Mouse (Mus musculus): ENCODE measurements around the gene Cyp21a1.
"Not testable (repeated sequence)": the region's sequence is repeated elsewhere in the genome, so short reads cannot be mapped to it uniquely, and the experiment has no call there.

Gene Cyp21a1

DNA sequence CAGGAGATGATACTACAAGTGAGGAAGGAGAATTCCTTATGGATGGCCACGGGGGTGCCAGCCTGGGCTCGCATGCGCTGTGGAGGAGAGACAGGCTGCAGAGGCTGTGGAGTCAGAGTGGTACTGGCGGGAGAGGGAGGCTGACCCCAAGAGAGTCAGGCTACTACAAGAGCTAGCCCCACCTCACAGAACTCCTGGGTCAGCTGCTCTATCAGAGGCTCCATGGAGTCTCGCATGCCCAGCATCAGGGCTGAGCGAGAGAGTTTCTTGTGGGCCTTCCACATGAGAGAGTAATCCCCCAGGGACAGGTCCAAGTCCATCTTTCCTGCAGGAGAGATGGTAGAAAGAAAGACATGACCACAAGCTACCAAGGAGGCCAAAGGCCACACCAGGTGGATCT lies 994 bp downstream of the Cyp21a1 start:
- not testable (repeated sequence) for DNase-seq

DNA sequence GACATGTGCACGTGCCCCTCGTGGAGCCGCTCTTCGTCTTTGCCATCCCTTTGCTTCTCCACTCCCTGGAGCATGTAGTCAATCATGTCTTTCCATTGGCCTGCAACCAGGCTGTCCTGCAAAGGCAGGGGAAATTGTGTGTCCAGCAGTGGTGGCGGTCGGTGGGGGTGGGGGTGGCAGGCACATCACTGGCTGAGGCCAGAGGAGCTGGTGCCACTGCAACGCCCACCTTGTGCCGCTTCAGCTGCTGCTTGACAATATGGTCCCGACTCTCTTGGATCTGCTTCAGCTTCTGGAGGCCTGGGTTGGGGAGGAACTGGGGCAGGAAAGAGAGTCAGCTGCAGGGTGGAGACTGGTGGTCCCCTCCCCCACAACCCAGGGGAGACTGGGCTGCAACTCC lies 1.6 kb downstream of the Cyp21a1 start:
- DNase-seq = not testable (repeated sequence)

DNA sequence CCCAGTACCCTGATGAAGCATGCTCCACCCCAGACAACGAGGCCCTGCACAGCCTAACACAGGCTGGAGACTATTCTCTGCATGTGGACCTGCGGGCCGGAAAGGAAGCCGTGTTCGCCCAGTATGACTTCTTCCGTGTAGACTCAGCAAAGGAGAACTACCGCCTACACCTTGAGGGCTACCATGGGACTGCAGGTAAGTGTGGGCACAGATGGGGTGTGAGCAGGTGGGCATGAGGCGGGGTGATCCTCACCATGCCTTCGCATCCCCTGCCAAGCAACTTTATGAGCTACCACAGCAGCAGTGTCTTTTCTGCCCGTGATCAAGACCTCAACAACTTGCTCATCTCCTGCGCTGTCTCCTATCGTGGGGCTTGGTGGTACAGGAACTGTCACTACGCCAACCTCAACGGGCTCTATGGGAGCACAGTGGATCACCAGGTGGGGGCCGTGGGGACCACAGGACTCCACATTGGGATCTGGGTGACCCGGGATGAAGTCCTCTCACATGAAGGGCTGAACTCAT lies 3.5 kb downstream of the Cyp21a1 start:
- not testable (repeated sequence) for DNase-seq

DNA sequence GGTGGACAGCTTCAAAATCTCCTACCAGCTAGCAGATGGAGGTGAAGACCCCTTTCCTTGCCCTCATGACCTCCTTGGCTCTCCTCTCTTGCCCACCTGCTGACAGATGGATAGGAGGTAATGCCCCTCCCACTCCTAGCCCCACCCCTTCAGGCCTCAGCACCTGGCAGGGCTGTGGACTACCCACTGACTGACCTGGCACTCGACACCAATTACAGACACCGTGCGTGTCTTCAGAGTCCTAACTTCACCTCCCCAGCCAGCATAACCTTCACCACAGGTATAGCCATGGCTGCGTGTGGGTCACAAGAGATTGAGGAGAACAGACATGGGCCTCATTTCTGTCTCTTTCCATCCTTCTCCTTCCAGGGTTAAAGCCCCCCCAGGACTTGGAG lies 4.8 kb downstream of the Cyp21a1 start:
- no peak for DNase-seq

DNA sequence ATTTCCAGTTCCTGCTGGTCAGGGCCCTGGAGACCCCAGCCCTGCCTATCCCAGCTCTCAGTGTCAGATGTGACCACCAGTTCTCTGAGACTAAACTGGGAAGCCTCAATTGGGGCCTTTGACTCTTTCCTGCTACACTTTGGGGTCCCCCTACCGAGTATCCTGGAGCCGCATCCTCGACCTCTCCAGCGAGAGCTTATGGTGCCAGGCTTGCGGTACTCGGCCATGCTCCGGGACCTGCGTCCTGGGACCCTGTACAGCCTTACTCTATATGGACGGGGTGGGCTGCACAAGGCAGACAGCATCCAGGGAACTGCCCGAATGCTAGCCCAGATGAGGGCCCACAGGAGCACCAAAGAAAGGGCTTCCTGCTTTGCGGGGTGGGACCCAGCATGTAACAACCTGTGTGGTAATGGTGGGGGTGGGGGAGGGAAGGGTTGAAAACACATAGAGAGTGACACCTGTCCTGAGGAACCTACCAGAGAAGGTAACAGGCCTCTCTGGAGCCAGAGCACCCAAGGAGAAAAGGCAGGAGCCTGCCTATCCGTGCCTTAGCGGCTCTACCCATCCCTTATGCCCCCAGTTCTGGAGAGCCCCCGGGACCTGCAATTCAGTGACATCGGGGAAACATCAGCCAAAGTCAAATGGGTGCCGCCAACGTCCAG lies 5.4 kb downstream of the Cyp21a1 start:
- DNase-seq = no peak

DNA sequence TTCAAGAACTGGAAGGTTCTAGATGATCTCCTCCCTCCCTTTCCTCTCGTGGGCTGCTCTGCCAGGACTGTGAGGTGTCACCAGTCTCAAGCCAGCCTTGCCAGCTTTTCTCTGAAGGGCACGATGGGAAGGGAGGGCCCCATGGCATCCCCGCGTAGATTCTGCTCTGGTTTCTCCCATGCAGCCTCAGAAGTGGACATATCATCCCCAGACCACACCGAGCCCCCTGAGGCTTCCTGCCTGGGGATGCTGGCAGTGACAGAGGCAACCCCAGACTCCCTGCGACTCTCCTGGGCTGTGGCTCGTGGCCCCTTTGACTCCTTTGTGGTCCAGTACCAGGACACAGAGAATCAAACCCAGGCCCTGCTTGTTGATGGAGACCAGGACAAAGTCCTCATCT lies 6.3 kb downstream of the Cyp21a1 start:
- not testable (repeated sequence) for DNase-seq

DNA sequence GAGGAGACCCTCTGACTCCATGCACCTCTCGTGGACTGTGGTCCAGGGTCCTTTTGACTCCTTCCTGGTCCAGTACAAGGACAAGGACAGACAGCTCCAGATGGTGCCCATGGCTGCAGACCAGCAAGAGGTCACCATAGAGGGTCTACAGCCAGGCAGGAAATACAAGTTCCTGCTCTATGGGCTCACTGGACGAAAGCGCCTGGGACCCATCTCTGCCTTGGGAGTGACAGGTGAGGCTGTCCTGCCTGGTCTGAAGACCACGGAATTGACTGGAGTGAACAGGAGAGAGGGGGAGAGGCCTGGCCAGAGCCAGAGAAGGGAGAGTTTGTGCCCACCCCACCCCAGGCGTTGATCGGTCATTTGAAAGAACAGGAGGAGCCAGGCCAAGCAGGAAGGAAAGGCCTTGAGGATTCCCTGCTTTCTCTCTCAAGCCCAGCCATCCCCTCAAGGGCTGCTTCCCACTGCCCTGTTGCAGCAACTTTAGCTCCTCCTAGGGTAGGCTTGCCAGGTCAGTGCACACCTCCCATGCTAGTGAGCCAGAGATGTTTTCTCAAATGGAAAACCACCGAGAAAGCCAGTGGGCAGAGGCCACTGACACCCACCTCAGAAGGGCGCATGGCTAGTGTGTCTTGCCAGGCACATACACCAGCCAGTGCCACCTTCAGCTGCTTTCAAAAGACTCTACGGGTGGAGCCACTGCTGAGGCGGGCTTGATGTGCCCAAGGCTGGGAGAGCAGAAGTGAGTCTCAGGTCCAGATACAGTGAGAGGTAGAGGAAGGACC lies 7.0 kb downstream of the Cyp21a1 start:
- DNase-seq = not testable (repeated sequence)

DNA sequence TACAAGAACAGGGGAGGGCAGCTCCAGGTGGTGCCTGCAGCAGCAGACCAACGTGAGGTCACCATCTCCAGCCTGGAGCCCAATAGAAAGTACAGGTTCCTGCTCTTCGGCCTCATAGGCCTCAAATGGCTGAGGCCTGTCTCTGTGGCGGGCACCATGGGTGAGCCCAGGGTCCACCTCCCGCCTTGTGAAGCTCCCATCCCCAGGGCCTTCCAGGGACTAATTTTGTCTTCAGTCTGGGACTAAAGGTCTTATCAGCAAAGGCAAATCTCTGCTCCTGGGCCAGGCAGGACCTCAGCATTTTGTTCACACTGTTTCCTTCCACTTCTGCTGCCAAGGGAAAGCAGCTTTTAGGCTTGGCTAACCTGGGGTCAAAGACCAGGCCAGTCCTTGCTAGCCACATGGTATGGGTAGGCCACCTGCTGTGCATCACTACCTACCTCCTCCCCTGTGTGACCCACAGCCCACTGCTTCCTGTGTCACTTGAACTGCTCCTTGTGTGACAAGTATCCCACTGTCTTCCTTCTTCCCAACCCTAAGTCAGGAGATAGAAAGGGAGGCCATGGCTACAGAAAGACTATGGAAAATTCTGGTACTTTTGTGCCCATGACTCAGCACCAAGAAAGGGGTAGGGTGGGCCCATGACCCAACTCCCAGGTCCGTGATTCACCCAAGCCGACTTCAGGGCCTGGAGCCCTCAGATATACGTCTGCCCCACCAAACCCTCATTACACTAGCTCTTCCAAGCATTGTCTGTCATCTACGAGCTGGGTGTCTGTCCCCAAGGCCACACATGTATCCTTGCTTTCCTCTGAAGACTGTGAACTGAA lies 7.8 kb downstream of the Cyp21a1 start:
- no peak for DNase-seq

DNA sequence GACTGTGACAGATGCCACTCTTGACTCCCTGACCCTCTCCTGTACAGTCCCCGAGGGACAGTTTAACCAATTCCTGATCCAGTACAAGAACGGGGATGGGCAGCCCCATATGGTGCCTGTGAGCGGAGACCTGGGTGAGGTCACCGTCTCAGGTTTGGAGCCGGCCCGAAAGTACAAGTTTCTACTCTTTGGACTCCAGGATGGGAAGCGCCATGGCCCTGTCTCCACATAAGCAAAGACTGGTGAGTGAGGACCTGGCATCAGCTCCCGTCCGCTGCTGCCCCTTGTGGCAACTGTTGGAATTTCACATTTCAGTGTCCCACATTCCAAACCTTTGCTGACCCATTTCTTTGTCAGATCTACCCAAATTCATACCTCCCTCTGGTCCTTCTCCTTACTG lies 8.7 kb downstream of the Cyp21a1 start:
- peak; percentile 66 to 81 for DNase-seq

DNA sequence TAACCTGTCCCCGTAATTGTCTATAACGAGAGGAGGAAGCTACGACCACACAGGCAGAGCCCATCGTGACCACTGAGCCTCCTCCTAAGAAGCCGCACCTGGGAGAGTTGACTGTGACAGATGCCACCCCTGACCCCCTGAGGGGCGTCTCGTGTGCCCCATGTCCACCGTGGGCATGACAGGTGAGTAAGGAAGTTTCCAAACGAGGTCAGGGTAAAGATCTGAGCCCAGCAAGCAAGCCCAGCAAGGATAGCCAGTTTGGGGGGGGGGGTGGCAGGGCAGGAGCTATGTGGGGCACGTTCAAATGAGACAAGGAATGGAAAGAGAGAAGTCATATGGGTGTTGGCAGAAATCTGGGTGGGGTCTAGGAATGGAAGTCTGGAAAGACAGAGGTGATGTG lies 9.3 kb downstream of the Cyp21a1 start:
- no peak for DNase-seq

DNA sequence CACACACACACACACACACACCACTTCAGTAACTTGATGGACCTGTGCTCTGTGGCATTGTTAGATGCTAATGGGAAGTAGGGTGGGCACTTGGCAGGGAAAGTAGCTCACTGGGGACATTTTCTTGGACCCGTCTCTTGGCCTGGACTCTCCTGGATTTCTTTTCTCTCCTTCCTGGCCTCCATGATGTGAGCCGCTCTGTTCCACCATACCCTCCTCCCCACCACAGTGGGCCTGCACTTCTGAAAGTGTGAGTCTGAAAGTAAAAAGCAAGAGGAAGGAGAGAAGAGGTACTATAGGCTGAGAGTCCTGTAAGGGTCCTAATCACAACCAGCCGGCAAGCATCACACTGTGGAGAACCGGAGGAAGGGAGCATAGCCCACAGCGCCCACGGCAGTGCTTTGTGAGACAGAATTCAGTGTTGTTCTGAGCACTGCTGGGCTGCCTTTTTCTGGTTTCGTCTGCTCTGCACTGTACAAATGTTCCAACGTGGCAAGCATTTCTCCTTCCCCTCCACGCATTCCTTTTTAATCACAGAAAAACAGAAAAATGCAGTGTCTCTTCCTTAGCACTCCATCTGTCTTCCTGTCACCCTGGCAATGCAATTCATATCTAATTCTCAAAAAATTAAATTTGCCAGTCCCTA lies 26.6 kb downstream of the Cyp21a1 start:
- DNase-seq = no peak

DNA sequence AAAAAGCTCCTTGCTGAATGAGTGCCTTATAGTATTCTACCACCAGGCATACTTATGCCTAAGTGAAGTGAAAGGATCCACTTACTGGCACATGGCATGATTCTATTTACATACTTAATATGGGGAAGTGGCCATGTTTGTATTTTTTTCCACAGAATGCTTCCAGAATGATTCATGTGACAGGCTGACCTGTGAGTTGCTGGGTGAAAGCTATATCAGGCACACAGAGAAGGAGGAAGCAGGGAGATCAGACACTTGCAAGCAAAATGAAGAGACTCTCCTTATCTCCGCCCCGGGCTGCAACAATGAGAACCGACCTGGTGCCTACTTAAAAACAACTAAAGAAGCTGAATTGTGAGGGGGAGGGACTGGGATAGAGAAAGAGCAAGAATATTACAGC lies 42.9 kb downstream of the Cyp21a1 start:
- no peak for DNase-seq
